Mouse (Mus musculus): ENCODE results near the gene Mettl25. TPM values are rescaled to one million over a fixed set of nuclear protein-coding genes. Genes with fewer than 3 reads are reported as not detected.

Mettl25 gene
- polyA plus RNA-seq, 1 experiment, result 3.5 TPM

DNA sequence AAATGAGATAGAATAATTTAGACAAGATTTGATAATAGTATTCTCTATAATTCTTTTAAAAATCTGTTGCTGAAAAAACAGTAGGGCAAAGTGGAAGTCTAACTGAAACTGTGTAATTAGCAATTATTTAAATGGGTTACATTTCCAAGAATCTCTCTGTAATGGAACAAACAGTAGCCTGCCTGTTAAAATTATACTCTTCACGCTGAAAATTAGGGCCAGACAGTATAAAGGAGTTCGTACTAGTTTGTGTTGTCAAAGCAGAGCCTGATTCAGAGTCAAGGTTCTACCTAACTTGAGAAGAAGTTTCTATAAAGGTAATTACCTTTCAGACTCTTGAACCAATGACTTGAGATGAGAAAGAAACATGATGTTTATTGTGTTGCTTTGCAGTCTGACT is 113.4 kb downstream of the Mettl25 start:
- H3ac ChIP-seq (ENCODE audit: control insufficient read depth, insufficient read length), result no peak overlapping the region
- no peaks in the 10 kb centered on the region for H3K27me3 ChIP-seq (ENCODE audit: control insufficient read depth, insufficient read depth, insufficient read length)
- no peaks in the 10 kb centered on the region for H3K36me3 ChIP-seq (ENCODE audit: control insufficient read depth, insufficient read depth)
- H3K79me2 ChIP-seq (ENCODE audit: control insufficient read depth, insufficient read depth), result no peaks in the 10 kb centered on the region
- TF ChIP-seq USF1 (IDR thresholded peaks at IDR 0.05; ENCODE audit: low read depth) (no peak), POLR2AphosphoS2 (IDR thresholded peaks at IDR 0.05; ENCODE audit: insufficient read length, low read depth) (no peak), MYOD1 (IDR thresholded peaks at IDR 0.05; ENCODE audit: control insufficient read depth in 1 of 3, insufficient read length in 2 of 3, low read depth in 2 of 3) (no peak), MAX (IDR thresholded peaks at IDR 0.05; ENCODE audit: low read depth) (no peak), TCF12 (IDR thresholded peaks at IDR 0.05; ENCODE audit: insufficient read depth, poor library complexity, severe bottlenecking) (no peak), MYOG (IDR thresholded peaks at IDR 0.05; ENCODE audit: control insufficient read depth in 1 of 3, insufficient read depth in 1 of 3, insufficient read length in 2 of 3, low read depth in 2 of 3) (no peak), E2F4 (IDR thresholded peaks at IDR 0.05; ENCODE audit: insufficient read depth) (no peak), POLR2A (IDR thresholded peaks at IDR 0.05; ENCODE audit: insufficient read length, low read depth) (no peak), CEBPB (IDR thresholded peaks at IDR 0.05; ENCODE audit: insufficient read depth, poor library complexity, severe bottlenecking) (no peak), REST (IDR thresholded peaks at IDR 0.05; ENCODE audit: insufficient read depth, insufficient read length) (no peak), SRF (IDR thresholded peaks at IDR 0.05; ENCODE audit: control insufficient read depth, insufficient read length, low read depth) (no peak), TCF3 (IDR thresholded peaks at IDR 0.05; ENCODE audit: insufficient read length, low read depth) (no peak)
- no peak overlapping the region for H3K4me2 ChIP-seq (ENCODE audit: low read depth)
- no peak overlapping the region for H3K4me3 ChIP-seq

DNA sequence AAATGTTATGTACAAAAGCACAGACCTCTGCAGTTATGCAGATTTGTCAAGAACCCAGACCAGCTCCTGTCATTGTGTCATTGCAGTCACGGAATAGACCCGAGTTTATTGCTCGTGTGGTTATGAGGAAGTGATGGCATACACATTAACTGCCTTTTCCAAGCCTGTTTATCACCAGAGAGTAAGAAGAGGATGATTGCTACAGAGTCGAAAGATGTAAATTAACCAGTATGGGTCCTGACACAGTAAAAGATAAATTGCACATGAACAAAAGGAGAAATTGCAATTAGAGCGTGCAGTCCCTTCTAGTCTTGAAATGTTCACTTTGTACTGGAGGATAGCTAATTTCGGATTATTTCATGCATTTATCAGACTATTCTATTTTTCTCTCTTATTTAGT is 113.8 kb downstream of the Mettl25 start:
- Histone ChIP-seq H3K4me3 (no peak overlapping the region), H3K27me3 (ENCODE audit: control insufficient read depth, insufficient read depth, insufficient read length) (no peaks in the 10 kb centered on the region), H3ac (ENCODE audit: control insufficient read depth, insufficient read length) (no peak overlapping the region), H3K36me3 (ENCODE audit: control insufficient read depth, insufficient read depth) (no peaks in the 10 kb centered on the region), H3K4me2 (ENCODE audit: low read depth) (no peak overlapping the region), H3K79me2 (ENCODE audit: control insufficient read depth, insufficient read depth) (no peaks in the 10 kb centered on the region)
- TF ChIP-seq MYOD1 (IDR thresholded peaks at IDR 0.05; ENCODE audit: control insufficient read depth in 1 of 3, insufficient read length in 2 of 3, low read depth in 2 of 3) (no peak), POLR2AphosphoS2 (IDR thresholded peaks at IDR 0.05; ENCODE audit: insufficient read length, low read depth) (no peak), REST (IDR thresholded peaks at IDR 0.05; ENCODE audit: insufficient read depth, insufficient read length) (no peak), TCF3 (IDR thresholded peaks at IDR 0.05; ENCODE audit: insufficient read length, low read depth) (no peak)

DNA sequence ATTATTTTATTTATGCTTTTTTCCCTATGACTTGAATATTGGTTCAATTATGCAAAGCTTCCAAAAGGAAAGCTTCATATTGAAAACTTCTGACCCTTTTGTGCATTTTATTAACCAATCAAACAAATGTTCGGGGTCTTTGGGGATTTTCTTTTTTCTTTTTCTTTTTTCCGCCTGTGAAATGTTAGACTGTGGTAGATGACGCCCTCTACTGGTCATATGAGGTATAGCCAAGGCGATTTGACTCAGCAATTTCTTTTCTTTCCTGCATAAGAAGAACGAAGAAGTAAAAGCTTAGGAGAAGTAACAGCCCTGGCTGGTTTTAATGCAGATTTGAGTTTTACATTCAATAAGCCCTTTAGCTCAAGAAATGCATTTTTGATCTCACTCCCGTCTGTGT is 126.3 kb downstream of the Mettl25 start:
- H3ac ChIP-seq (ENCODE audit: control insufficient read depth, insufficient read length), result no peak overlapping the region
- no peak overlapping the region for H3K4me3 ChIP-seq
- H3K79me2 ChIP-seq (ENCODE audit: control insufficient read depth, insufficient read depth), result no peaks in the 10 kb centered on the region
- H3K36me3 ChIP-seq (ENCODE audit: control insufficient read depth, insufficient read depth), result no peaks in the 10 kb centered on the region
- TF ChIP-seq MYOD1 (IDR thresholded peaks at IDR 0.05; ENCODE audit: control insufficient read depth in 1 of 3, insufficient read length in 2 of 3, low read depth in 2 of 3) (no peak), POLR2AphosphoS2 (IDR thresholded peaks at IDR 0.05; ENCODE audit: insufficient read length, low read depth) (no peak), TCF12 (IDR thresholded peaks at IDR 0.05; ENCODE audit: insufficient read depth, poor library complexity, severe bottlenecking) (no peak)
- no peak overlapping the region for H3K4me2 ChIP-seq (ENCODE audit: low read depth)
- H3K27me3 ChIP-seq (ENCODE audit: control insufficient read depth, insufficient read depth, insufficient read length), result no peaks in the 10 kb centered on the region

DNA sequence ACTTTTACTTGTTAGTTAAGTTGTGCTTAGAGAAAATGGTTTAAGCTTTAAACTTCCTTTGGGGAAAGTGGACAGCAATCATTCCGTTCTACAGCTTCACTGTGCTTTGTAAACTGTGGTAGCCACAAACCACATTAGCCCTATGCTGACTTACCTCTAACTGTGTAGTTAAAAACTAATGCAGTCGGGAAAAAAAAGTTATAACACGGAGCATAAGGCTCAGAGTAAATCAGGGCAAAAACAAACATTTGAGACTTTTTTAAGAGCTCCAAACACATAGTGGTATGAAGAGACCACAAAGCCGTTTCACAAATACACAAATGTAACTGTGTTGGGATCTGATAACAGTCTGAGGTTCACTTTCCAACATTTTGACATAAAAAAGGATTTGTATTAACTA is 126.8 kb downstream of the Mettl25 start:
- H3ac ChIP-seq (ENCODE audit: control insufficient read depth, insufficient read length), result no peak overlapping the region
- no peaks in the 10 kb centered on the region for H3K79me2 ChIP-seq (ENCODE audit: control insufficient read depth, insufficient read depth)
- H3K4me2 ChIP-seq (ENCODE audit: low read depth), result no peak overlapping the region
- no peaks in the 10 kb centered on the region for H3K27me3 ChIP-seq (ENCODE audit: control insufficient read depth, insufficient read depth, insufficient read length)
- TF ChIP-seq REST (IDR thresholded peaks at IDR 0.05; ENCODE audit: insufficient read depth, insufficient read length) (no peak), MYOG (IDR thresholded peaks at IDR 0.05; ENCODE audit: control insufficient read depth in 1 of 3, insufficient read depth in 1 of 3, insufficient read length in 2 of 3, low read depth in 2 of 3) (no peak), SRF (IDR thresholded peaks at IDR 0.05; ENCODE audit: control insufficient read depth, insufficient read length, low read depth) (no peak), POLR2AphosphoS2 (IDR thresholded peaks at IDR 0.05; ENCODE audit: insufficient read length, low read depth) (no peak), E2F4 (IDR thresholded peaks at IDR 0.05; ENCODE audit: insufficient read depth) (no peak), MYOD1 (IDR thresholded peaks at IDR 0.05; ENCODE audit: control insufficient read depth in 1 of 3, insufficient read length in 2 of 3, low read depth in 2 of 3) (no peak), TCF3 (IDR thresholded peaks at IDR 0.05; ENCODE audit: insufficient read length, low read depth) (no peak), TCF12 (IDR thresholded peaks at IDR 0.05; ENCODE audit: insufficient read depth, poor library complexity, severe bottlenecking) (no peak), CEBPB (IDR thresholded peaks at IDR 0.05; ENCODE audit: insufficient read depth, poor library complexity, severe bottlenecking) (no peak), MAX (IDR thresholded peaks at IDR 0.05; ENCODE audit: low read depth) (no peak), USF1 (IDR thresholded peaks at IDR 0.05; ENCODE audit: low read depth) (no peak), POLR2A (IDR thresholded peaks at IDR 0.05; ENCODE audit: insufficient read length, low read depth) (no peak)
- no peaks in the 10 kb centered on the region for H3K36me3 ChIP-seq (ENCODE audit: control insufficient read depth, insufficient read depth)
- H3K4me3 ChIP-seq, result no peak overlapping the region

DNA sequence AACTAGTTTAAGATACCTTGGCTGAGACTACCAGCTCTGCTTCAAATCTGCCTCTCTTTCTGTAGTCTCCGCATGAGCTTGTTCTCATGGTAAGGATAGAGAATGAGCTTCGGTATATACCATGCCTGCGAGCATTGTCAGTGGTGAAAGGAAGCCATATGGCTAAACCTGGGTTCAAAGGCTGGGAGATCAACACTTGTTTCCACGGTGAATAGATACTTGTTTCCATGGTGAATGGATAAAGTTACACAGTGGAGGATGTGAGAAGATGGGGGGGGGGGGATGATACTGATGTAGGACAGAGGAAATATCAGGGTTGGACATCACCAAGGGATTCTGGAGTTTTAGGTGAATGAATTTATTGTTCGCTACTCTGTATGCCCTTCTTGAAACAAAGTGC is 128.0 kb downstream of the Mettl25 start:
- TF ChIP-seq REST (IDR thresholded peaks at IDR 0.05; ENCODE audit: insufficient read depth, insufficient read length) (no peak), MYOD1 (IDR thresholded peaks at IDR 0.05; ENCODE audit: control insufficient read depth in 1 of 3, insufficient read length in 2 of 3, low read depth in 2 of 3) (no peak), POLR2AphosphoS2 (IDR thresholded peaks at IDR 0.05; ENCODE audit: insufficient read length, low read depth) (no peak), POLR2A (IDR thresholded peaks at IDR 0.05; ENCODE audit: insufficient read length, low read depth) (no peak), E2F4 (IDR thresholded peaks at IDR 0.05; ENCODE audit: insufficient read depth) (no peak), MYOG (IDR thresholded peaks at IDR 0.05; ENCODE audit: control insufficient read depth in 1 of 3, insufficient read depth in 1 of 3, insufficient read length in 2 of 3, low read depth in 2 of 3) (no peak), CEBPB (IDR thresholded peaks at IDR 0.05; ENCODE audit: insufficient read depth, poor library complexity, severe bottlenecking) (no peak), MAX (IDR thresholded peaks at IDR 0.05; ENCODE audit: low read depth) (no peak), USF1 (IDR thresholded peaks at IDR 0.05; ENCODE audit: low read depth) (no peak), TCF3 (IDR thresholded peaks at IDR 0.05; ENCODE audit: insufficient read length, low read depth) (no peak)
- H3ac ChIP-seq (ENCODE audit: control insufficient read depth, insufficient read length), result no peak overlapping the region
- H3K4me2 ChIP-seq (ENCODE audit: low read depth), result no peak overlapping the region
- no peaks in the 10 kb centered on the region for H3K79me2 ChIP-seq (ENCODE audit: control insufficient read depth, insufficient read depth)
- no peaks in the 10 kb centered on the region for H3K27me3 ChIP-seq (ENCODE audit: control insufficient read depth, insufficient read depth, insufficient read length)
- no peak overlapping the region for H3K4me3 ChIP-seq
- no peaks in the 10 kb centered on the region for H3K36me3 ChIP-seq (ENCODE audit: control insufficient read depth, insufficient read depth)

Other genes with a start within 250 kb of the Mettl25 start
- gene Ccdc59, start 313 bp downstream of the Mettl25 start, polyA plus RNA-seq (2012; fragmentation: generic; extraction: Trizol), result 13.9 TPM